Comparison of ENCODE assay signal across 1 mouse cellular context in the genomic region with DNA sequence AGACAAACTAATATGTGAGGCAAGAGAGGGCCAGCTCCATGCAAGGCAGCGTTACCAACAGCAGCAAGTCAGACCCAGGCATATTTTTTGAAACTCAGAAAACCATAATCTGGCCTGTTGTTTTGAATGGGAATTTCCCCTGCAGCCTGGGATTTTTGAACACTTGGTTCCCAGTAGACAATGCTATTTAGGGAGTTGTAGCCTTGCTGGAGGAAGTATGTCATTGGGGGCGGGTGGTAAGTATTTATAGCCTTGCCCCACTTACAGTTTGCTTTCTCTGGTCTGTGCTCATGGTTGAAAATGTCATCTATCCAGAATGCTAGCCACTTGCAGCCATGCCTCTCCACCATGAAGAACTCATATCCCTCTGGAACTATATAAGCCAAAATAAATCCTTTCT.
A peak's percentile ranks its signal among the peaks of the same experiment; 100 is the strongest.
TF ChIP-seq lines count a peak whose summit lies in the region.

No protein-coding gene starts in this region.

TF ChIP-seq in CH12.LX, 34 proteins besides CTCF, POLR2A, EP300 and RAD21 (continued from another document):
- TF ChIP-seq ZNF384 (IDR thresholded peaks at IDR 0.05; ENCODE audit: low read depth, low read length), result 0 out of 2 replicates have a peak, but pooled peaks have one; percentile 10
